Mouse (Mus musculus): ENCODE measurements around the gene BC107364. TPM values are rescaled to one million over a fixed set of nuclear protein-coding genes. Genes with fewer than 3 reads are reported as not detected.
A peak's percentile ranks its signal among the peaks of the same experiment; 100 is the strongest.
"Not testable (repeated sequence)": the region's sequence is repeated elsewhere in the genome, so short reads cannot be mapped to it uniquely, and the experiment has no call there.

The BC107364 gene
- polyA plus RNA-seq, 1 experiment from 2014 or later, result not detected

- not testable (repeated sequence) for H3K36me3 ChIP-seq (replicated peaks); H3K9ac ChIP-seq; H3K27ac ChIP-seq (replicated peaks); H3K4me2 ChIP-seq; H3K9me3 ChIP-seq (replicated peaks); H3K4me3 ChIP-seq (replicated peaks); H3K4me1 ChIP-seq (replicated peaks)
- WGBS (ENCODE audit: insufficient replicate concordance), result no CpG with 5 or more reads among the region's 68 CpGs
- ATAC-seq (ENCODE audit: insufficient read depth), result peak; percentile 59
- H3K27me3 ChIP-seq, result peaks cover 22% of the 10 kb centered on the region
Measured at GRCm38 (mm10) chr3:96449762-96450585, 2.1 kb downstream of the BC107364 start.

- no peaks in the 10 kb centered on the region for H3K9me3 ChIP-seq (replicated peaks)
- H3K27ac ChIP-seq (replicated peaks), result no peak overlapping the region
- H3K4me2 ChIP-seq, result no peak overlapping the region
- no peaks in the 10 kb centered on the region for H3K36me3 ChIP-seq (replicated peaks)
- peaks cover 62% of the 10 kb centered on the region for H3K27me3 ChIP-seq
- no peak overlapping the region for H3K9ac ChIP-seq
- 53% methylated on average over 4 of the region's 4 CpGs for WGBS (ENCODE audit: insufficient replicate concordance)
- no peak overlapping the region for H3K4me3 ChIP-seq (replicated peaks)
- H3K4me1 ChIP-seq (replicated peaks), result peaks cover 5% of the 10 kb centered on the region
- no peak for ATAC-seq (ENCODE audit: insufficient read depth)
Measured at GRCm38 (mm10) chr3:96445436-96445835, 6.7 kb downstream of the BC107364 start.

- Histone ChIP-seq H3K9ac (no peak overlapping the region), H3K27ac (replicated peaks) (no peak overlapping the region), H3K36me3 (replicated peaks) (no peaks in the 10 kb centered on the region), H3K27me3 (peaks cover 95% of the 10 kb centered on the region), H3K9me3 (replicated peaks) (no peaks in the 10 kb centered on the region), H3K4me1 (replicated peaks) (peaks cover 20% of the 10 kb centered on the region), H3K4me3 (replicated peaks) (peak overlapping the region; percentile 28; the same call in 1 of the 2 replicates), H3K4me2 (peak overlapping the region; percentile 54)
- ATAC-seq (ENCODE audit: insufficient read depth), result no peak
- 0% methylated on average over 13 of the region's 13 CpGs for WGBS (ENCODE audit: insufficient replicate concordance)
Measured at GRCm38 (mm10) chr3:96440578-96440977, 11.5 kb downstream of the BC107364 start.

GRCm38 (mm10) chr3:96435557-96436091 is 16.5 kb downstream of the BC107364 start:
- H3K27me3 ChIP-seq, result peaks cover 85% of the 10 kb centered on the region
- no peak overlapping the region for H3K27ac ChIP-seq (replicated peaks)
- peak; percentile 62 for ATAC-seq (ENCODE audit: insufficient read depth)
- peak overlapping the region; percentile 39; the same call in 1 of the 2 replicates for H3K9ac ChIP-seq
- H3K4me2 ChIP-seq, result peak overlapping the region; percentile 61
- H3K4me3 ChIP-seq (replicated peaks), result peak overlapping the region; percentile 40
- no peaks in the 10 kb centered on the region for H3K9me3 ChIP-seq (replicated peaks)
- H3K4me1 ChIP-seq (replicated peaks), result peaks cover 30% of the 10 kb centered on the region
- WGBS (ENCODE audit: insufficient replicate concordance), result under 1% methylated on average over 26 of the region's 26 CpGs
- no peaks in the 10 kb centered on the region for H3K36me3 ChIP-seq (replicated peaks)

- ATAC-seq (ENCODE audit: insufficient read depth), result no peak
- Histone ChIP-seq H3K27me3 (peaks cover 56% of the 10 kb centered on the region), H3K4me2 (no peak overlapping the region), H3K27ac (replicated peaks) (no peak overlapping the region), H3K9me3 (replicated peaks) (no peaks in the 10 kb centered on the region), H3K9ac (no peak overlapping the region), H3K4me3 (replicated peaks) (no peak overlapping the region), H3K36me3 (replicated peaks) (no peaks in the 10 kb centered on the region), H3K4me1 (replicated peaks) (peaks cover 61% of the 10 kb centered on the region)
- WGBS (ENCODE audit: insufficient replicate concordance), result 43% methylated on average over 3 of the region's 3 CpGs
Measured at GRCm38 (mm10) chr3:96432207-96432606, 19.9 kb downstream of the BC107364 start.

- ATAC-seq (ENCODE audit: insufficient read depth), result no peak
- WGBS (ENCODE audit: insufficient replicate concordance), result 38% methylated on average over 4 of the region's 4 CpGs
- peak overlapping the region; percentile 10 for H3K9ac ChIP-seq
- no peaks in the 10 kb centered on the region for H3K9me3 ChIP-seq (replicated peaks)
- peaks cover 51% of the 10 kb centered on the region for H3K4me1 ChIP-seq (replicated peaks)
- H3K36me3 ChIP-seq (replicated peaks), result no peaks in the 10 kb centered on the region
- peaks cover 32% of the 10 kb centered on the region for H3K27me3 ChIP-seq
- H3K4me3 ChIP-seq (replicated peaks), result peak overlapping the region; percentile 2; the same call in 1 of the 2 replicates
- peak overlapping the region; percentile 94 for H3K27ac ChIP-seq (replicated peaks)
- H3K4me2 ChIP-seq, result peak overlapping the region; percentile 60
Measured at GRCm38 (mm10) chr3:96429819-96430132, 22.3 kb downstream of the BC107364 start.

GRCm38 (mm10) chr3:96428941-96429818 is 22.9 kb downstream of the BC107364 start:
- Histone ChIP-seq H3K27me3 (peaks cover 33% of the 10 kb centered on the region), H3K4me2 (peak overlapping the region; percentile 60), H3K9ac (peak overlapping the region; percentile 44), H3K4me1 (replicated peaks) (peaks cover 51% of the 10 kb centered on the region), H3K36me3 (replicated peaks) (no peaks in the 10 kb centered on the region), H3K9me3 (replicated peaks) (no peaks in the 10 kb centered on the region), H3K4me3 (replicated peaks) (peak overlapping the region; percentile 2), H3K27ac (replicated peaks) (peak overlapping the region; percentile 94)
- ATAC-seq (ENCODE audit: insufficient read depth), result peak; percentile 93
- 47% methylated on average over 13 of the region's 13 CpGs for WGBS (ENCODE audit: insufficient replicate concordance)

- Histone ChIP-seq H3K4me1 (replicated peaks) (peaks cover 51% of the 10 kb centered on the region), H3K27me3 (peaks cover 32% of the 10 kb centered on the region), H3K4me2 (peak overlapping the region; percentile 66), H3K4me3 (replicated peaks) (peak overlapping the region; percentile 39), H3K27ac (replicated peaks) (peak overlapping the region; percentile 94), H3K9ac (peak overlapping the region; percentile 45; the same call in 1 of the 2 replicates), H3K9me3 (replicated peaks) (no peaks in the 10 kb centered on the region), H3K36me3 (replicated peaks) (no peaks in the 10 kb centered on the region)
- WGBS (ENCODE audit: insufficient replicate concordance), result 2% methylated on average over 16 of the region's 16 CpGs
- ATAC-seq (ENCODE audit: insufficient read depth), result peak; percentile 70
Measured at GRCm38 (mm10) chr3:96427761-96428462, 24.2 kb downstream of the BC107364 start.

GRCm38 (mm10) chr3:96427311-96427710 is 24.8 kb downstream of the BC107364 start:
- Histone ChIP-seq H3K9ac (peak overlapping the region; percentile 45; the same call in 1 of the 2 replicates), H3K9me3 (replicated peaks) (no peaks in the 10 kb centered on the region), H3K27me3 (peaks cover 32% of the 10 kb centered on the region), H3K36me3 (replicated peaks) (no peaks in the 10 kb centered on the region), H3K4me2 (peak overlapping the region; percentile 66), H3K4me1 (replicated peaks) (peaks cover 51% of the 10 kb centered on the region), H3K4me3 (replicated peaks) (peak overlapping the region; percentile 39), H3K27ac (replicated peaks) (peak overlapping the region; percentile 94)
- peak; percentile 49 for ATAC-seq (ENCODE audit: insufficient read depth)
- 7% methylated on average over 4 of the region's 4 CpGs for WGBS (ENCODE audit: insufficient replicate concordance)

- no peak overlapping the region for H3K4me3 ChIP-seq (replicated peaks)
- H3K36me3 ChIP-seq (replicated peaks), result no peaks in the 10 kb centered on the region
- peaks cover 47% of the 10 kb centered on the region for H3K4me1 ChIP-seq (replicated peaks)
- H3K9me3 ChIP-seq (replicated peaks), result no peaks in the 10 kb centered on the region
- H3K27ac ChIP-seq (replicated peaks), result no peak overlapping the region
- peaks cover 38% of the 10 kb centered on the region for H3K27me3 ChIP-seq
- no peak overlapping the region for H3K9ac ChIP-seq
- ATAC-seq (ENCODE audit: insufficient read depth), result no peak
- WGBS (ENCODE audit: insufficient replicate concordance), result 68% methylated on average over 4 of the region's 4 CpGs
- no peak overlapping the region for H3K4me2 ChIP-seq
Measured at GRCm38 (mm10) chr3:96426268-96426667, 25.8 kb downstream of the BC107364 start.
